Mouse (Mus musculus): ENCODE results near the gene Dnah9. TPM values are rescaled to one million over a fixed set of nuclear protein-coding genes. Genes with fewer than 3 reads are reported as not detected.

The Dnah9 gene
- total RNA-seq, 1 experiment, result 0.09 TPM

- no peak overlapping the region for H3K4me3 ChIP-seq (ENCODE audit: insufficient read depth in 1 of 2, low read depth in 1 of 2, low read length in 2 of 2, poor library complexity in 1 of 2, severe bottlenecking in 1 of 2)
- no peak overlapping the region for H3K27ac ChIP-seq (ENCODE audit: insufficient read depth, low read depth, low read length, poor library complexity, severe bottlenecking)
- no peaks in the 10 kb centered on the region for H3K9me3 ChIP-seq (ENCODE audit: control insufficient read depth, insufficient read depth, low read depth, low read length)
- DNase-seq (ENCODE audit: low read depth, low spot score), result no peak
- TF ChIP-seq ZNF384 (IDR thresholded peaks at IDR 0.05; ENCODE audit: low read depth, low read length) (no peak), MAFK (IDR thresholded peaks at IDR 0.05; ENCODE audit: insufficient read depth, low read depth, low read length) (no peak), ZC3H11A (IDR thresholded peaks at IDR 0.05; ENCODE audit: borderline replicate concordance, low read depth, low read length) (no peak), HCFC1 (IDR thresholded peaks at IDR 0.05; ENCODE audit: borderline replicate concordance, insufficient read depth, low read length) (no peak), CHD2 (IDR thresholded peaks at IDR 0.05; ENCODE audit: low read depth, low read length) (no peak)
- H3K36me3 ChIP-seq (ENCODE audit: control insufficient read depth, insufficient read depth, low read length, poor library complexity, severe bottlenecking), result no peaks in the 10 kb centered on the region
- no peaks in the 10 kb centered on the region for H3K4me1 ChIP-seq (ENCODE audit: control insufficient read depth in 2 of 2, insufficient read depth in 2 of 2, low read length in 2 of 2, poor library complexity in 1 of 2)
- no peak overlapping the region for H3K9ac ChIP-seq (ENCODE audit: insufficient read depth, low read depth, low read length, poor library complexity, severe bottlenecking)
- in situ Hi-C loops (cut with MboI; ENCODE audit: low sequenced_read_pairs in 2 of 2, unreplicated experiment in 2 of 2), result no loop called here
Measured at GRCm38 (mm10) chr11:66025728-66026127, 142.6 kb downstream of the Dnah9 start.

GRCm38 (mm10) chr11:65975871-65976270 is 192.5 kb downstream of the Dnah9 start:
- TF ChIP-seq ZNF384 (IDR thresholded peaks at IDR 0.05; ENCODE audit: low read depth, low read length) (no peak), ZC3H11A (IDR thresholded peaks at IDR 0.05; ENCODE audit: borderline replicate concordance, low read depth, low read length) (no peak), HCFC1 (IDR thresholded peaks at IDR 0.05; ENCODE audit: borderline replicate concordance, insufficient read depth, low read length) (no peak)

DNA sequence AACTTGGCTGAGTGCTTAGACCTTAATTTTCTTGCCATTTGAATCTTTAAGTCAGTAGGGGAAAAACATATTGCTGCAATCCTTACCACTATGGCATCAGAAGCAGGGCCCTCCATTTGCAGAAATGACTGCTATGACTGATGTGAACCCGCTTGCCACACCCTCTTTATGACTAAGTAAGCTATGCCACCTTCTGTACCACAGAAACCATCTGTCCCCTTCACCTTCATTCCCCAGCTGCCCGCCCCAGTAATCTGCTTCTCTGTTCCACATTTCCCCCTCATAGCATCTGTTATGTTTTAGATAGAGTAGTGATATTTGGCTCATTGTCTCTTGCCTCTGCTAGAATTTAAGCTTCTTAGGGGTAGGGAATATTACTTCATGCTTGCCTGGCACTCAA is 237.6 kb downstream of the Dnah9 start:
- Histone ChIP-seq H3K9ac (ENCODE audit: insufficient read depth, low read depth, low read length, poor library complexity, severe bottlenecking) (no peak overlapping the region), H3K4me1 (ENCODE audit: control insufficient read depth in 2 of 2, insufficient read depth in 2 of 2, low read length in 2 of 2, poor library complexity in 1 of 2) (no peaks in the 10 kb centered on the region), H3K36me3 (ENCODE audit: control insufficient read depth, insufficient read depth, low read length, poor library complexity, severe bottlenecking) (no peaks in the 10 kb centered on the region), H3K4me3 (ENCODE audit: insufficient read depth in 1 of 2, low read depth in 1 of 2, low read length in 2 of 2, poor library complexity in 1 of 2, severe bottlenecking in 1 of 2) (no peak overlapping the region), H3K27ac (ENCODE audit: insufficient read depth, low read depth, low read length, poor library complexity, severe bottlenecking) (no peak overlapping the region), H3K9me3 (ENCODE audit: control insufficient read depth, insufficient read depth, low read depth, low read length) (no peaks in the 10 kb centered on the region)
- TF ChIP-seq ZNF384 (IDR thresholded peaks at IDR 0.05; ENCODE audit: low read depth, low read length) (no peak), MAFK (IDR thresholded peaks at IDR 0.05; ENCODE audit: insufficient read depth, low read depth, low read length) (no peak), CHD2 (IDR thresholded peaks at IDR 0.05; ENCODE audit: low read depth, low read length) (no peak), HCFC1 (IDR thresholded peaks at IDR 0.05; ENCODE audit: borderline replicate concordance, insufficient read depth, low read length) (no peak), ZC3H11A (IDR thresholded peaks at IDR 0.05; ENCODE audit: borderline replicate concordance, low read depth, low read length) (no peak)
- in situ Hi-C loops (cut with MboI; ENCODE audit: low sequenced_read_pairs in 2 of 2, unreplicated experiment in 2 of 2), result no loop called here
- DNase-seq (ENCODE audit: low read depth, low spot score), result no peak

More at GRCm38 (mm10) chr11:65975871-65976270, 192.5 kb downstream of the Dnah9 start:
- peak; percentile 9 for DNase-seq (ENCODE audit: low read depth, low spot score)
- Histone ChIP-seq H3K9ac (ENCODE audit: insufficient read depth, low read depth, low read length, poor library complexity, severe bottlenecking) (no peak overlapping the region), H3K27ac (ENCODE audit: insufficient read depth, low read depth, low read length, poor library complexity, severe bottlenecking) (no peak overlapping the region), H3K36me3 (ENCODE audit: control insufficient read depth, insufficient read depth, low read length, poor library complexity, severe bottlenecking) (no peaks in the 10 kb centered on the region), H3K9me3 (ENCODE audit: control insufficient read depth, insufficient read depth, low read depth, low read length) (no peaks in the 10 kb centered on the region), H3K4me1 (ENCODE audit: control insufficient read depth in 2 of 2, insufficient read depth in 2 of 2, low read length in 2 of 2, poor library complexity in 1 of 2) (no peaks in the 10 kb centered on the region), H3K4me3 (ENCODE audit: insufficient read depth in 1 of 2, low read depth in 1 of 2, low read length in 2 of 2, poor library complexity in 1 of 2, severe bottlenecking in 1 of 2) (no peak overlapping the region)
- in situ Hi-C loops (cut with MboI; ENCODE audit: low sequenced_read_pairs in 2 of 2, unreplicated experiment in 2 of 2), result no loop called here

- no peak overlapping the region for H3K4me3 ChIP-seq (ENCODE audit: insufficient read depth in 1 of 2, low read depth in 1 of 2, low read length in 2 of 2, poor library complexity in 1 of 2, severe bottlenecking in 1 of 2)
- no peaks in the 10 kb centered on the region for H3K36me3 ChIP-seq (ENCODE audit: control insufficient read depth, insufficient read depth, low read length, poor library complexity, severe bottlenecking)
- TF ChIP-seq ZNF384 (IDR thresholded peaks at IDR 0.05; ENCODE audit: low read depth, low read length), result no peak
- no peak for TF ChIP-seq ZC3H11A (IDR thresholded peaks at IDR 0.05; ENCODE audit: borderline replicate concordance, low read depth, low read length)
- no peak for TF ChIP-seq HCFC1 (IDR thresholded peaks at IDR 0.05; ENCODE audit: borderline replicate concordance, insufficient read depth, low read length)
- no peak for TF ChIP-seq CHD2 (IDR thresholded peaks at IDR 0.05; ENCODE audit: low read depth, low read length)
- TF ChIP-seq MAFK (IDR thresholded peaks at IDR 0.05; ENCODE audit: insufficient read depth, low read depth, low read length), result no peak
- no peaks in the 10 kb centered on the region for H3K9me3 ChIP-seq (ENCODE audit: control insufficient read depth, insufficient read depth, low read depth, low read length)
- in situ Hi-C loops (cut with MboI; ENCODE audit: low sequenced_read_pairs in 2 of 2, unreplicated experiment in 2 of 2), result no loop called here
- no peak overlapping the region for H3K27ac ChIP-seq (ENCODE audit: insufficient read depth, low read depth, low read length, poor library complexity, severe bottlenecking)
- no peaks in the 10 kb centered on the region for H3K4me1 ChIP-seq (ENCODE audit: control insufficient read depth in 2 of 2, insufficient read depth in 2 of 2, low read length in 2 of 2, poor library complexity in 1 of 2)
- DNase-seq (ENCODE audit: low read depth, low spot score), result no peak
- no peak overlapping the region for H3K9ac ChIP-seq (ENCODE audit: insufficient read depth, low read depth, low read length, poor library complexity, severe bottlenecking)
Measured at GRCm38 (mm10) chr11:65930359-65930758, 238.0 kb downstream of the Dnah9 start.

DNA sequence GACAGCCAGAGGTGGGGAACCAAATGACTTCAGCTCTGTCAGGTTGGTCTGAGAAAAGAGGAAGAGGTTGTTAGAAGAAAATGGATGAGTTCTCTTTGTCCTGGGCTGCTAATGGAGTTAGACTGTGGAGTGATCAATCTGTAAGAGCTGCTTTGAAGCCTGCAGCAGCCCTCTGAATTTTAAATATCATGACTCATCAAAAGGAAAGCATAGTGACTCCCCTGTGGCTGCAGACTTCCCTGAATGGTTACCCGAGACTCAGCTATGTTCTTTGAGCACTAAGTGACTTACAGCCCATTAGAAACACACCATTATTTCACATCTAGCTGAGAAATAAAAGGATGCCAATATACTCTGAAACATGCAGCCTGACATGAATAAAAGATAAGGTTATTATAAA is 240.4 kb downstream of the Dnah9 start:
- Histone ChIP-seq H3K36me3 (ENCODE audit: control insufficient read depth, insufficient read depth, low read length, poor library complexity, severe bottlenecking) (no peaks in the 10 kb centered on the region), H3K9me3 (ENCODE audit: control insufficient read depth, insufficient read depth, low read depth, low read length) (no peaks in the 10 kb centered on the region), H3K9ac (ENCODE audit: insufficient read depth, low read depth, low read length, poor library complexity, severe bottlenecking) (no peak overlapping the region), H3K27ac (ENCODE audit: insufficient read depth, low read depth, low read length, poor library complexity, severe bottlenecking) (no peak overlapping the region), H3K4me1 (ENCODE audit: control insufficient read depth in 2 of 2, insufficient read depth in 2 of 2, low read length in 2 of 2, poor library complexity in 1 of 2) (no peaks in the 10 kb centered on the region), H3K4me3 (ENCODE audit: insufficient read depth in 1 of 2, low read depth in 1 of 2, low read length in 2 of 2, poor library complexity in 1 of 2, severe bottlenecking in 1 of 2) (no peak overlapping the region)
- no peak for DNase-seq (ENCODE audit: low read depth, low spot score)
- in situ Hi-C loops (cut with MboI; ENCODE audit: low sequenced_read_pairs in 2 of 2, unreplicated experiment in 2 of 2), result no loop called here
- TF ChIP-seq ZNF384 (IDR thresholded peaks at IDR 0.05; ENCODE audit: low read depth, low read length), result no peak
- TF ChIP-seq CHD2 (IDR thresholded peaks at IDR 0.05; ENCODE audit: low read depth, low read length), result no peak
- TF ChIP-seq HCFC1 (IDR thresholded peaks at IDR 0.05; ENCODE audit: borderline replicate concordance, insufficient read depth, low read length), result no peak
- no peak for TF ChIP-seq ZC3H11A (IDR thresholded peaks at IDR 0.05; ENCODE audit: borderline replicate concordance, low read depth, low read length)
- TF ChIP-seq MAFK (IDR thresholded peaks at IDR 0.05; ENCODE audit: insufficient read depth, low read depth, low read length), result no peak

Data from ES-E14 (cell line).